Mouse (Mus musculus): ENCODE measurements around the gene Srsf12. TPM values are rescaled to one million over a fixed set of nuclear protein-coding genes. Genes with fewer than 3 reads are reported as not detected.

Srsf12 gene
- polyA plus RNA-seq, 1 experiment from 2014 or later = 40.9 TPM

- H3K27me3 ChIP-seq = no peaks in the 10 kb centered on the region
- no peaks in the 10 kb centered on the region for H3K9me3 ChIP-seq
- H3K36me3 ChIP-seq = no peaks in the 10 kb centered on the region
- no peak for ATAC-seq (ENCODE audit: low FRiP score)
- no peak overlapping the region for H3K27ac ChIP-seq
- H3K4me2 ChIP-seq = no peak overlapping the region
- WGBS = 84% methylated on average over 11 of the region's 11 CpGs
- H3K9ac ChIP-seq = no peak overlapping the region
- H3K4me1 ChIP-seq (replicated peaks) = no peaks in the 10 kb centered on the region
- no peak overlapping the region for H3K4me3 ChIP-seq
Observed at GRCm38 (mm10) chr4:33257263-33257964, 48.6 kb downstream of the Srsf12 start.

DNA sequence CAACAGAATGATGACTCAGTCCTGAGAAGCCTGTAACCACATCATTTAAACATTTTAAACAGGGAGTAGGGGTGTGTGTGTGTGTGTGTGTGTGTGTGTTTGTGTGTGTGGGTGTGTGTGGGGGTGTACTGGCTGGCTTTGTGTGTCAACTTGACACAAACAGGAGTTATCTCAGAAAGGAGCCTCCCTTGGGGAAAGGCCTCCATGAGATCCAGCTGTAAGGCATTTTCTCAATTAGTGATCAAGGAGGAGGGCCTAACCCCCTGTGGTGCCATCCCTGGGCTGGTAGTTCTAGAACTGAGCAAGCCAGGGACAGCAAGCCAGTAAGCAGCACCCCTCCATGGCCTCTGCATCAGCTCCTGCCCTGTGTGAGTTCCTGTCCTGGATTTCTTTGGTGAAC is 51.5 kb downstream of the Srsf12 start:
- Histone ChIP-seq H3K27me3 (no peaks in the 10 kb centered on the region), H3K9me3 (no peaks in the 10 kb centered on the region), H3K4me2 (no peak overlapping the region), H3K4me1 (replicated peaks) (no peaks in the 10 kb centered on the region), H3K4me3 (no peak overlapping the region), H3K9ac (no peak overlapping the region), H3K36me3 (no peaks in the 10 kb centered on the region), H3K27ac (no peak overlapping the region)
- ATAC-seq (ENCODE audit: low FRiP score) = no peak

DNA sequence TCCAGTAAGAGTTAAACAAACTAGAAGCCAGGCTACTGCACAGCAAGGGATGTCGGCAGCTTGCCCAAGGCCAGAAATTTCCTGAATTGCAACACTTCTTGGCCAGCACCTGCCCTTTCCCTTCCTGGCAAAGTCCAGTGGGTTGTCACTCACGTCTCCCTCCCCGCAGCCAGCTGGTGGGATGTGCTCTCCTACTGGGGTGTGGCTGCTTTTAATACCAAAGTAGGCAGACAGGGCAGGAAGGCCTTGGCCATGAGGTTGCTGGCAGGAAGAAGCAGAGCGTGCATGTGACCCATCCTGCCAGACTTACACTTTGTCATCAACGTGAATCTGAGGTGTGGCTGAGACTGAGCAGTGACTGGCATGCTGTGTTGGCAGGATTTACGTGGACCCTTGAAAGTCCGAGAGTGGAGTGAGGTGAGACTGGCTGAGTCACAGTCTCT is 52.5 kb downstream of the Srsf12 start:
- 73% methylated on average over 7 of the region's 7 CpGs for WGBS
- no peak overlapping the region for H3K9ac ChIP-seq
- ATAC-seq (ENCODE audit: low FRiP score) = no peak

GRCm38 (mm10) chr4:33262897-33263296 is 54.1 kb downstream of the Srsf12 start:
- no peak overlapping the region for H3K9ac ChIP-seq
- ATAC-seq (ENCODE audit: low FRiP score) = no peak
- no peak overlapping the region for H3K27ac ChIP-seq
- H3K4me2 ChIP-seq = no peak overlapping the region
- 0 out of 2 replicates have a peak, but pooled peaks cover 3% of the 10 kb centered on the region for H3K9me3 ChIP-seq
- no peaks in the 10 kb centered on the region for H3K36me3 ChIP-seq
- 88% methylated on average over 1 of the region's 1 CpGs for WGBS
- no peaks in the 10 kb centered on the region for H3K4me1 ChIP-seq (replicated peaks)
- H3K27me3 ChIP-seq = no peaks in the 10 kb centered on the region
- no peak overlapping the region for H3K4me3 ChIP-seq

More for the DNA sequence above, 52.5 kb downstream of the Srsf12 start:
- Histone ChIP-seq H3K27ac (no peak overlapping the region), H3K9me3 (no peaks in the 10 kb centered on the region), H3K27me3 (no peaks in the 10 kb centered on the region), H3K4me2 (no peak overlapping the region), H3K4me3 (no peak overlapping the region), H3K4me1 (replicated peaks) (no peaks in the 10 kb centered on the region), H3K36me3 (no peaks in the 10 kb centered on the region)

GRCm38 (mm10) chr4:33264979-33265726 is 56.4 kb downstream of the Srsf12 start:
- Histone ChIP-seq H3K9ac (no peak overlapping the region), H3K4me2 (no peak overlapping the region), H3K36me3 (no peaks in the 10 kb centered on the region), H3K27me3 (no peaks in the 10 kb centered on the region), H3K4me3 (no peak overlapping the region), H3K4me1 (replicated peaks) (no peaks in the 10 kb centered on the region), H3K27ac (no peak overlapping the region), H3K9me3 (0 out of 2 replicates have a peak, but pooled peaks cover 3% of the 10 kb centered on the region)
- no peak for ATAC-seq (ENCODE audit: low FRiP score)
- WGBS = 88% methylated on average over 11 of the region's 11 CpGs

GRCm38 (mm10) chr4:33270386-33271314 is 61.9 kb downstream of the Srsf12 start:
- H3K27ac ChIP-seq = no peak overlapping the region
- 79% methylated on average over 11 of the region's 11 CpGs for WGBS
- H3K9me3 ChIP-seq = 0 out of 2 replicates have a peak, but pooled peaks cover 3% of the 10 kb centered on the region
- no peaks in the 10 kb centered on the region for H3K36me3 ChIP-seq
- no peaks in the 10 kb centered on the region for H3K27me3 ChIP-seq
- no peaks in the 10 kb centered on the region for H3K4me1 ChIP-seq (replicated peaks)
- H3K4me2 ChIP-seq = no peak overlapping the region
- no peak overlapping the region for H3K4me3 ChIP-seq
- H3K9ac ChIP-seq = no peak overlapping the region
- ATAC-seq (ENCODE audit: low FRiP score) = no peak

DNA sequence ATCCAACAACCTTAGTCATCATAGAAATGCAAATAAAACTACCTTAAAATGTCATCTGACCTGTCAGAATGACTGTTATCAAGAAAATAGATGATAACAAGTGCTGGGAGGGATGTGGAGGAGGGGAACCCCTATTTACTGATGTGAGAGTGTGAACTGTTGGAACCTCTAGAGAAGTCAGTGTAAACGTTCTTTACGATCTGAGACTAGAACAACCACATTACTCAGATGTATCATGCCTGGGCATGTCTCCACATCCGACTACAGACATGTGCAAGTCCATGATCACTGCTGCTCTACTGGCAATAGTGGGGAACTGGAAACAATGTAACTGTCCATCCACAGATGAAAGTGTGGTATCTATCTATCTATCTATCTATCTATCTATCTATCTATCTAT is 64.6 kb downstream of the Srsf12 start:
- Histone ChIP-seq H3K4me1 (replicated peaks) (no peaks in the 10 kb centered on the region), H3K9me3 (no peaks in the 10 kb centered on the region), H3K9ac (no peak overlapping the region), H3K4me3 (no peak overlapping the region), H3K27ac (no peak overlapping the region), H3K27me3 (no peaks in the 10 kb centered on the region), H3K4me2 (no peak overlapping the region), H3K36me3 (no peaks in the 10 kb centered on the region)
- 83% methylated on average over 3 of the region's 3 CpGs for WGBS
- ATAC-seq (ENCODE audit: low FRiP score) = no peak

GRCm38 (mm10) chr4:33281891-33282685 is 73.3 kb downstream of the Srsf12 start:
- ATAC-seq (ENCODE audit: low FRiP score) = no peak
- H3K9me3 ChIP-seq = no peaks in the 10 kb centered on the region
- 86% methylated on average over 3 of the region's 3 CpGs for WGBS
- no peak overlapping the region for H3K4me3 ChIP-seq
- no peaks in the 10 kb centered on the region for H3K36me3 ChIP-seq
- no peak overlapping the region for H3K27ac ChIP-seq
- no peak overlapping the region for H3K4me2 ChIP-seq
- H3K9ac ChIP-seq = no peak overlapping the region
- no peaks in the 10 kb centered on the region for H3K4me1 ChIP-seq (replicated peaks)
- H3K27me3 ChIP-seq = no peaks in the 10 kb centered on the region

Other genes starting within 250 kb of the Srsf12 start
- 30.6 and 36.2 TPM in 2 replicates for gene Rragd, start 226.0 kb upstream of the Srsf12 start, polyA plus RNA-seq (2015; fragmentation: Nextera tagmentation; extraction: Ambion mirVana)
- 56.2 and 60.5 TPM in 2 replicates for gene Ube2j1, start 177.6 kb upstream of the Srsf12 start, polyA plus RNA-seq (2015; fragmentation: Nextera tagmentation; extraction: Ambion mirVana)
- gene Gabrr2, start 146.0 kb upstream of the Srsf12 start, polyA plus RNA-seq (2015; fragmentation: Nextera tagmentation; extraction: Ambion mirVana) = 0.62 and 1.3 TPM in 2 replicates
- gene Gabrr1, start 76.5 kb upstream of the Srsf12 start, polyA plus RNA-seq (2015; fragmentation: Nextera tagmentation; extraction: Ambion mirVana) = 0.17 and 0.21 TPM in 2 replicates
- gene Pm20d2, start 19.3 kb upstream of the Srsf12 start, polyA plus RNA-seq (2015; fragmentation: Nextera tagmentation; extraction: Ambion mirVana) = 1.3 and 2.4 TPM in 2 replicates
- gene Pnrc1, start 81.2 kb downstream of the Srsf12 start, polyA plus RNA-seq (2015; fragmentation: Nextera tagmentation; extraction: Ambion mirVana) = 64.9 and 69.5 TPM in 2 replicates
- 25.4 and 29.4 TPM in 2 replicates for gene Rngtt, start 101.3 kb downstream of the Srsf12 start, polyA plus RNA-seq (2015; fragmentation: Nextera tagmentation; extraction: Ambion mirVana)

Measured in hindbrain, embryonic 13.5 days (tissue).